Mouse (Mus musculus): ENCODE results near the gene Gab1. TPM values are rescaled to one million over a fixed set of nuclear protein-coding genes. Genes with fewer than 3 reads are reported as not detected.

The Gab1 gene
- 8.0 and 8.9 TPM in 2 replicates for polyA plus RNA-seq (2015; fragmentation: Nextera tagmentation; extraction: Ambion mirVana)

GRCm38 (mm10) chr8:80880196-80881106 is at the start of gene Gab1:
Gab1 (minus strand) TSS chr8:80880519.

GRCm38 (mm10) chr8:80739155-80739924 is 141.0 kb downstream of the Gab1 start, which contains the start of gene Smarca5:
Smarca5 (minus strand) TSS chr8:80739497.

Other genes with a start within 250 kb of the Gab1 start
- 26.1 and 30.3 TPM in 2 replicates for gene Smarca5, start 141.0 kb downstream of the Gab1 start, polyA plus RNA-seq (2015; fragmentation: Nextera tagmentation; extraction: Ambion mirVana)
- 8.5 and 9.1 TPM in 2 replicates for gene Usp38, start 134.4 kb upstream of the Gab1 start, polyA plus RNA-seq (2015; fragmentation: Nextera tagmentation; extraction: Ambion mirVana)